Mouse (Mus musculus): ENCODE data around the gene Pla2g7.

- TF ChIP-seq EP300 (IDR thresholded peaks at IDR 0.05; ENCODE audit: low read depth) (no peak), CTCF (IDR thresholded peaks at IDR 0.05; ENCODE audit: low read depth) (no peak)
Measured at GRCm38 (mm10) chr17:43531192-43531591, 36.7 kb upstream of the Pla2g7 start.
